Mouse (Mus musculus): ENCODE results near the gene Ndel1.

- TF ChIP-seq CTCF (IDR thresholded peaks at IDR 0.05; ENCODE audit: control insufficient read depth, insufficient read depth, low read length) (no peak), POLR2A (IDR thresholded peaks at IDR 0.05; ENCODE audit: borderline replicate concordance, control insufficient read depth, low read depth, low read length) (no peak)
Measured at GRCm38 (mm10) chr11:68883843-68884242, 12.2 kb upstream of the Ndel1 start.

Data from bone marrow, adult 2 months (tissue).